Mouse (Mus musculus) limb, embryonic 14.5 days (tissue): Measurements from ENCODE around the gene Rec114. TPM values are rescaled to one million over a fixed set of nuclear protein-coding genes. Genes with fewer than 3 reads are reported as not detected.

Experiments
- ATAC-seq: fragments of 200-750 bp; cut with Nextera tagmentation; 2 replicates; pipeline ENCODE4 v1.8.0; 2017; ENCODE audit warnings: low read depth, moderate number of reproducible peaks, moderate TSS enrichment; ENCODE audit not compliant: low FRiP score
- DNase-seq: peaks from one replicate; pipeline ENCODE4 v3.0.0-alpha.2; 2015; ENCODE audit warnings: low spot score
- H3K27ac ChIP-seq: fragments of 300-500 bp; sonication (generic); replicated peaks from 2 replicates; pipeline ENCODE4 v1.5.1; 2014; ENCODE audit warnings: low read depth, mild to moderate bottlenecking, low read length, moderate library complexity, mixed read lengths
- H3K27me3 ChIP-seq: fragments of 300-500 bp; sonication (generic); 2 replicates; pipeline ENCODE4 v1.6.1; 2014; ENCODE audit warnings: low read length, mixed read lengths; ENCODE audit not compliant: control insufficient read depth, insufficient read depth
- H3K36me3 ChIP-seq: fragments of 300-500 bp; sonication (generic); 2 replicates; pipeline ENCODE4 v1.6.1; 2014; ENCODE audit warnings: mild to moderate bottlenecking, low read length, moderate library complexity, mixed read lengths; ENCODE audit not compliant: control insufficient read depth, insufficient read depth
- H3K4me1 ChIP-seq: fragments of 300-500 bp; sonication (generic); 2 replicates; pipeline ENCODE4 v1.6.1; 2014; ENCODE audit warnings: antibody characterized with exemption, low read length, mixed read lengths; ENCODE audit not compliant: control insufficient read depth, insufficient read depth
- H3K4me2 ChIP-seq: fragments of 300-500 bp; sonication (generic); replicated peaks from 2 replicates; pipeline ENCODE4 v1.6.1; 2014; ENCODE audit warnings: low read depth, mild to moderate bottlenecking, low read length, moderate library complexity; ENCODE audit not compliant: severe bottlenecking
- H3K4me3 ChIP-seq: fragments of 300-500 bp; sonication (generic); replicated peaks from 2 replicates; pipeline ENCODE4 v1.5.1; 2014; ENCODE audit warnings: low read length
- H3K9ac ChIP-seq: fragments of 300-500 bp; sonication (generic); 2 replicates; pipeline ENCODE4 v1.6.1; 2014; ENCODE audit warnings: mild to moderate bottlenecking, low read depth, low read length, moderate library complexity; ENCODE audit not compliant: severe bottlenecking
- H3K9me3 ChIP-seq: fragments of 300-500 bp; sonication (generic); 2 replicates; pipeline ENCODE4 v1.6.1; 2016; ENCODE audit warnings: low read length; ENCODE audit not compliant: control insufficient read depth
- POLR2A ChIP-seq: fragments of 200-500 bp; IDR thresholded peaks from 2 replicates; pipeline ENCODE4 v1.8.0; 2012; ENCODE audit warnings: inconsistent platforms, mild to moderate bottlenecking, moderate library complexity, borderline replicate concordance; ENCODE audit not compliant: insufficient read depth, insufficient read length; ENCODE audit errors: extremely low read depth
- WGBS: fragments of 180-500 bp; shearing (Covaris S2); extraction: QIAGEN DNeasy Blood & Tissue Kit; methylation state at CpG from one replicate; pipeline ENCODE4 v1.1.7; 2014; 5-methylcytosine and 5-hydroxymethylcytosine counted together
- polyA plus RNA-seq, 2 experiments: library from polyadenylated mRNA; depleted of rRNA in 1 of 2; stranded (reverse) in 1 of 2; unstranded in 1 of 2; fragments of >200 nt; fragmentation: Nextera tagmentation in 1 of 2; extraction: Ambion mirVana in 1 of 2; gene quantifications; 2 replicates each; pipeline versions ENCODE4 v1.2.1 to v1.2.3; 2012 to 2014

Gene Rec114
- polyA plus RNA-seq, 2 experiments: 1.0 to 2.4 TPM

GRCm38 (mm10) chr9:58688076-58688475, 55.7 kb downstream of the Rec114 start:
- H3K36me3 ChIP-seq: no peaks in the 10 kb centered on the region
- no peak overlapping the region for H3K9ac ChIP-seq

GRCm38 (mm10) chr9:58685290-58685689, 58.5 kb downstream of the Rec114 start:
- no peak overlapping the region for H3K27ac ChIP-seq
- no peak overlapping the region for H3K9ac ChIP-seq
- TF ChIP-seq POLR2A: no peak
- H3K27me3 ChIP-seq: no peaks in the 10 kb centered on the region
- H3K9me3 ChIP-seq: no peaks in the 10 kb centered on the region
- H3K4me3 ChIP-seq: no peak overlapping the region
- no peak for ATAC-seq
- H3K36me3 ChIP-seq: no peaks in the 10 kb centered on the region
- H3K4me2 ChIP-seq: no peak overlapping the region
- DNase-seq: no peak
- H3K4me1 ChIP-seq: no peaks in the 10 kb centered on the region
- 83% methylated on average over 10 of the region's 10 CpGs for WGBS

More at GRCm38 (mm10) chr9:58688076-58688475, 55.7 kb downstream of the Rec114 start:
- DNase-seq (no peak), ATAC-seq (no peak)
- TF ChIP-seq POLR2A: no peak
- no peaks in the 10 kb centered on the region for H3K4me1 ChIP-seq
- WGBS: 58% methylated on average over 4 of the region's 4 CpGs
- no peaks in the 10 kb centered on the region for H3K27me3 ChIP-seq
- no peak overlapping the region for H3K27ac ChIP-seq
- H3K4me3 ChIP-seq: no peak overlapping the region
- no peak overlapping the region for H3K4me2 ChIP-seq
- H3K9me3 ChIP-seq: no peaks in the 10 kb centered on the region

GRCm38 (mm10) chr9:58683372-58683771, 60.4 kb downstream of the Rec114 start:
- Histone ChIP-seq H3K4me3 (no peak overlapping the region), H3K4me2 (no peak overlapping the region), H3K9ac (no peak overlapping the region), H3K27ac (no peak overlapping the region), H3K36me3 (no peaks in the 10 kb centered on the region), H3K27me3 (no peaks in the 10 kb centered on the region), H3K9me3 (no peaks in the 10 kb centered on the region), H3K4me1 (no peaks in the 10 kb centered on the region)
- TF ChIP-seq POLR2A: no peak
- 70% methylated on average over 6 of the region's 6 CpGs for WGBS
- no peak for ATAC-seq
- DNase-seq: no peak

- no peak for TF ChIP-seq POLR2A
Measured at GRCm38 (mm10) chr9:58682106-58682505, 61.7 kb downstream of the Rec114 start.

GRCm38 (mm10) chr9:58681411-58681810, 62.4 kb downstream of the Rec114 start:
- Histone ChIP-seq H3K36me3 (no peaks in the 10 kb centered on the region), H3K4me3 (no peak overlapping the region), H3K9ac (no peak overlapping the region), H3K9me3 (no peaks in the 10 kb centered on the region), H3K27ac (no peak overlapping the region), H3K27me3 (no peaks in the 10 kb centered on the region), H3K4me2 (no peak overlapping the region), H3K4me1 (no peaks in the 10 kb centered on the region)
- no peak for TF ChIP-seq POLR2A
- WGBS: 57% methylated on average over 2 of the region's 2 CpGs
- DNase-seq (no peak), ATAC-seq (no peak)

More at GRCm38 (mm10) chr9:58682106-58682505, 61.7 kb downstream of the Rec114 start:
- Histone ChIP-seq H3K4me2 (no peak overlapping the region), H3K9me3 (no peaks in the 10 kb centered on the region), H3K27me3 (no peaks in the 10 kb centered on the region), H3K4me3 (no peak overlapping the region), H3K4me1 (no peaks in the 10 kb centered on the region), H3K36me3 (no peaks in the 10 kb centered on the region), H3K27ac (no peak overlapping the region), H3K9ac (no peak overlapping the region)
- DNase-seq: no peak
- ATAC-seq: no peak
- 71% methylated on average over 6 of the region's 6 CpGs for WGBS

- no peak overlapping the region for H3K9ac ChIP-seq
- no peaks in the 10 kb centered on the region for H3K9me3 ChIP-seq
- no peaks in the 10 kb centered on the region for H3K27me3 ChIP-seq
- H3K36me3 ChIP-seq: no peaks in the 10 kb centered on the region
- H3K4me1 ChIP-seq: peaks cover 12% of the 10 kb centered on the region
- H3K27ac ChIP-seq: no peak overlapping the region
- H3K4me2 ChIP-seq: no peak overlapping the region
- WGBS: 19% methylated on average over 6 of the region's 6 CpGs
- no peak for TF ChIP-seq POLR2A
- ATAC-seq (peak; percentile 62; the same call in 1 of the 2 replicates), DNase-seq (peak; percentile 49)
- no peak overlapping the region for H3K4me3 ChIP-seq
Measured at GRCm38 (mm10) chr9:58675371-58675770, 68.4 kb downstream of the Rec114 start.
